Mouse (Mus musculus) naive thymus-derived CD4-positive, alpha-beta T cell, adult 5 months (primary cell): ENCODE data around the gene Dph6. TPM values are rescaled to one million over a fixed set of nuclear protein-coding genes. Genes with fewer than 3 reads are reported as not detected.

ENCODE experiments used
- polyA plus RNA-seq: library from polyadenylated mRNA; unstranded; fragments of 100-300 nt; shearing (Covaris generic); gene quantifications from one replicate; pipeline ENCODE4 v1.2.1, GENCODE M21; 2017

Dph6 gene
- polyA plus RNA-seq: 15.4 TPM

DNA sequence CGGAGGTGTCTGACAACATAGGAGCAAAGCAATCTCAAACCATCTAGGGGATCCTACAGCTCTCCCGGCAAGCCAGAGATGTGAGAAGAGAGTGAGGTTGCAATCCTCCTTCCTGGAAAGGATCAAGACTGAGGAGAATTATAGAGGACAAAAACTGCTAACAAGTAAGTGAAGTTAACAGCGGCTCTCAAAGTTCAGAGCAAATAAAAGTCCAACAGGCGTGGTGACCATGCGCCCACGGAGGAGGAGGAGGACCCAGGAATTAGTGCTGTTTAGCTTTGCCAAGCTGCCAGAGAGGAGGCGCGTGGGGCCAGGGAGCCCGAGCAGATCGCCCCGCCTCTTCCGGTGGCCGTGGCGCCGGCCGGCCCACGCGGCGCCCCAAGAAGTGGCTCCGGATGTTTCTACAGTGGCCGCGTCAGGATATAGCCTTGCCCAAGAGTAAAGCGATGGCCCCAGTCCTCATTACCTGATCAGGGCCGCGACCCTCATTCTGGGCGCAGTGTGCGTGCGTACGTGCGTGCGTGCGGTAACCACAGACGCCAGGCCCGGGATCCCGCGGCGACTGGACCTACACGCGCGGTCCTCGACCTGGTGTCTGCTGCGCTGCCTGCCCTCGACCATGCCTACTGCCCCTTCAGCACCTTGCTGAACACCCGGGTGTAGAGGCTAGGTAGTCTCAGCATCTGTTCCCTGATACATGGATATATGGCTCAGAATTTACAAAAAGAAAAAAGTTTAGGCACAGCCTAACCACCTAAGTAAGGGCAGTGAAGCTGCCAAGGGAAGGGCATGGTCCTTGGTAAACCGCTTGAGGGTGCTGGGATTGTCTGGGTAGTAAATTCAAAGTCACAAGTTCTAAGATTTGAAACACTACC is at the start of gene Dph6:
TSS of gene Dph6 (minus strand) at position 600 of the 875 bp plus-strand sequence.

